Mouse (Mus musculus) CH12.LX (cell line): ENCODE results near the gene Dapk1. TPM values are rescaled to one million over a fixed set of nuclear protein-coding genes. Genes with fewer than 3 reads are reported as not detected.

Source experiments
- DNase-seq: peaks from one replicate; pipeline ENCODE4 v3.0.0-alpha.2; 2013; ENCODE audit errors: extremely low read depth
- H3K27ac ChIP-seq: 2 replicates; pipeline ENCODE4 v1.5.1; 2012; ENCODE audit warnings: low read depth, mild to moderate bottlenecking, control low read depth, moderate library complexity; ENCODE audit not compliant: insufficient read depth
- H3K27me3 ChIP-seq: replicated peaks from 2 replicates; pipeline ENCODE3; 2012; ENCODE audit warnings: inconsistent platforms
- H3K36me3 ChIP-seq, 2 experiments: replicated peaks in 1 of 2; 2 replicates each; pipeline versions ENCODE3 to v1.6.1; 2012; ENCODE audit warnings: inconsistent platforms in 1 of 2, low read length in 1 of 2, mild to moderate bottlenecking in 1 of 2, mixed read lengths in 1 of 2, moderate library complexity in 1 of 2; ENCODE audit not compliant: control insufficient read depth in 1 of 2, insufficient read depth in 1 of 2
- H3K4me1 ChIP-seq, 2 experiments: 2 replicates each; pipeline ENCODE4 v1.6.1; 2012; ENCODE audit warnings: inconsistent platforms in 1 of 2, moderate library complexity in 1 of 2; ENCODE audit not compliant: insufficient read depth in 2 of 2, control insufficient read depth in 1 of 2
- H3K4me2 ChIP-seq: 2 replicates; pipeline ENCODE4 v1.6.1; 2012; ENCODE audit warnings: low read depth, mild to moderate bottlenecking, control low read depth; ENCODE audit not compliant: poor library complexity, insufficient read depth, severe bottlenecking
- H3K4me3 ChIP-seq, 3 experiments: fragments of 150-350 bp in 1 of 3; sonication (generic) in 1 of 3; replicated peaks in 1 of 3; 2 replicates each; pipeline versions ENCODE3 to v1.5.1; 2011 to 2012; ENCODE audit warnings: low read depth in 2 of 3, low read length in 2 of 3, mild to moderate bottlenecking in 2 of 3, moderate library complexity in 2 of 3, control low read depth in 1 of 3, improper control_type of control experiment in 1 of 3, inconsistent platforms in 1 of 3, mixed read lengths in 1 of 3; ENCODE audit not compliant: poor library complexity in 1 of 3
- H3K79me2 ChIP-seq: replicated peaks from 2 replicates; pipeline ENCODE4 v1.6.1; 2012; ENCODE audit warnings: mild to moderate bottlenecking, moderate library complexity; ENCODE audit not compliant: control insufficient read depth, poor library complexity, insufficient read depth, severe bottlenecking; ENCODE audit errors: extremely low read depth
- H3K9ac ChIP-seq: 2 replicates; pipeline ENCODE4 v1.6.1; 2012; ENCODE audit warnings: low read depth, mild to moderate bottlenecking, control low read depth, moderate library complexity; ENCODE audit not compliant: insufficient read depth
- H3K9me3 ChIP-seq: replicated peaks from 2 replicates; pipeline ENCODE3; 2012; ENCODE audit warnings: low read length, inconsistent platforms, mixed read lengths
- CTCF ChIP-seq, 2 experiments: IDR thresholded peaks in 1 of 2; conservative IDR thresholded peaks in 1 of 2; 2 replicates each; pipeline ENCODE4 v1.5.1; 2011 to 2012; ENCODE audit warnings: low read depth in 2 of 2, low read length in 2 of 2, improper control_type of control experiment in 1 of 2, inconsistent platforms in 1 of 2, mild to moderate bottlenecking in 1 of 2, moderate library complexity in 1 of 2
- E2F4 ChIP-seq: IDR thresholded peaks from 2 replicates; pipeline ENCODE4 v1.6.1; 2011; ENCODE audit warnings: low read depth, low read length, improper control_type of control experiment; ENCODE audit not compliant: insufficient replicate concordance
- GABPA ChIP-seq: IDR thresholded peaks from 2 replicates; pipeline ENCODE4 v1.6.1; 2012; ENCODE audit warnings: low read depth, low read length, improper control_type of control experiment, inconsistent platforms; ENCODE audit not compliant: insufficient replicate concordance
- HCFC1 ChIP-seq: IDR thresholded peaks from 2 replicates; pipeline ENCODE4 v1.6.1; 2012; ENCODE audit warnings: low read depth, mild to moderate bottlenecking, inconsistent platforms, low read length, improper control_type of control experiment
- JUN ChIP-seq: IDR thresholded peaks from 2 replicates; pipeline ENCODE4 v1.6.1; 2011; ENCODE audit warnings: low read depth, mild to moderate bottlenecking, low read length, improper control_type of control experiment, moderate library complexity; ENCODE audit not compliant: insufficient read depth
- JUND ChIP-seq: conservative IDR thresholded peaks from 2 replicates; pipeline ENCODE4 v1.6.1; 2011; ENCODE audit warnings: low read depth, low read length, improper control_type of control experiment
- KAT2A ChIP-seq: IDR thresholded peaks from 2 replicates; pipeline ENCODE4 v1.6.1; 2012; ENCODE audit warnings: low read length, improper control_type of control experiment, inconsistent platforms; ENCODE audit not compliant: insufficient replicate concordance
- MAX ChIP-seq: IDR thresholded peaks from 2 replicates; pipeline ENCODE4 v1.6.1; 2011; ENCODE audit warnings: low read length, improper control_type of control experiment
- MAZ ChIP-seq: IDR thresholded peaks from 2 replicates; pipeline ENCODE4 v1.6.1; 2012; ENCODE audit warnings: low read depth, mild to moderate bottlenecking, inconsistent platforms, low read length, improper control_type of control experiment, moderate library complexity
- MEF2A ChIP-seq: IDR thresholded peaks from 2 replicates; pipeline ENCODE4 v1.6.1; 2014; ENCODE audit warnings: low read depth, mild to moderate bottlenecking, inconsistent platforms, low read length, improper control_type of control experiment, borderline replicate concordance
- MXI1 ChIP-seq: IDR thresholded peaks from 2 replicates; pipeline ENCODE4 v1.6.1; 2011; ENCODE audit warnings: mild to moderate bottlenecking, low read depth, low read length, improper control_type of control experiment
- POLR2A ChIP-seq: IDR thresholded peaks from 2 replicates; pipeline ENCODE4 v1.6.1; 2011; ENCODE audit warnings: low read depth, mild to moderate bottlenecking, improper control_type of control experiment, low read length
- POLR2AphosphoS2 ChIP-seq: IDR thresholded peaks from 2 replicates; pipeline ENCODE4 v1.6.1; 2011; ENCODE audit warnings: low read depth, low read length, improper control_type of control experiment
- RCOR1 ChIP-seq: conservative IDR thresholded peaks from 2 replicates; pipeline ENCODE4 v1.6.1; 2012; ENCODE audit warnings: low read depth, mild to moderate bottlenecking, inconsistent platforms, low read length, improper control_type of control experiment
- TBP ChIP-seq: conservative IDR thresholded peaks from 2 replicates; pipeline ENCODE4 v1.6.1; 2011; ENCODE audit warnings: low read depth, low read length, improper control_type of control experiment
- USF1 ChIP-seq: IDR thresholded peaks from 2 replicates; pipeline ENCODE4 v1.6.1; 2014; ENCODE audit warnings: low read depth, mild to moderate bottlenecking, inconsistent platforms, low read length, improper control_type of control experiment
- USF2 ChIP-seq: conservative IDR thresholded peaks from 2 replicates; pipeline ENCODE4 v1.6.1; 2011; ENCODE audit warnings: low read depth, low read length, improper control_type of control experiment
- ZC3H11A ChIP-seq: IDR thresholded peaks from 2 replicates; pipeline ENCODE4 v1.6.1; 2012; ENCODE audit warnings: low read depth, mild to moderate bottlenecking, inconsistent platforms, low read length, improper control_type of control experiment
- ZKSCAN1 ChIP-seq: IDR thresholded peaks from 2 replicates; pipeline ENCODE4 v1.6.1; 2012; ENCODE audit warnings: low read depth, inconsistent platforms, low read length, improper control_type of control experiment, borderline replicate concordance
- ZMIZ1 ChIP-seq: IDR thresholded peaks from 2 replicates; pipeline ENCODE4 v1.6.1; 2012; ENCODE audit warnings: low read depth, mild to moderate bottlenecking, inconsistent platforms, low read length, improper control_type of control experiment
- dilution Hi-C: fragments of 300-500 bp; cut with MboI; formaldehyde crosslinking; loops from 2 replicates; pipeline ENCODE4 v1.14.3; 2020; ENCODE audit warnings: low sequenced_read_pairs; ENCODE audit not compliant: extremely low pct_unique_long_range_greater_than_20kb, extremely low pct_ligation_motif_present
- in situ Hi-C: fragments of 300-500 bp; cut with MboI; formaldehyde crosslinking; loops from 3 replicates; pipeline ENCODE4 v1.14.3; 2019; ENCODE audit warnings: low sequenced_read_pairs, low pct_ligation_motif_present, low pct_unique_long_range_greater_than_20kb, mixed read lengths
- polyA plus RNA-seq: library from polyadenylated mRNA; unstranded; fragments of >175 nt; gene quantifications from 2 replicates; pipeline ENCODE4 v1.2.1, GENCODE M21; 2012; ENCODE audit warnings: low read depth; ENCODE audit not compliant: insufficient read length
- total RNA-seq, 2 experiments: library from RNA; depleted of rRNA; stranded (reverse); fragments of 300-350 nt in 1 of 2; fragments of >200 nt in 1 of 2; gene quantifications; 2 replicates each; pipeline ENCODE4 v1.2.3; 2012 to 2014

Dapk1 gene
- total and polyA plus RNA-seq, 3 experiments, result not detected

- peaks cover 97% of the 10 kb centered on the region for H3K9me3 ChIP-seq
- DNase-seq, result no peak
- in situ Hi-C loops, result no loop called here
- TF ChIP-seq MEF2A, result no peak
- H3K4me2 ChIP-seq, result no peak overlapping the region
- no peak overlapping the region for H3K4me3 ChIP-seq
- no peaks in the 10 kb centered on the region for H3K27me3 ChIP-seq
- H3K36me3 ChIP-seq, result no peaks in the 10 kb centered on the region
- H3K4me1 ChIP-seq, result no peaks in the 10 kb centered on the region
- no peaks in the 10 kb centered on the region for H3K79me2 ChIP-seq
- dilution Hi-C loops, result no loop called here
- no peak overlapping the region for H3K9ac ChIP-seq
- no peak overlapping the region for H3K27ac ChIP-seq
Observed at GRCm38 (mm10) chr13:60746271-60746670, 144.5 kb downstream of the Dapk1 start.

GRCm38 (mm10) chr13:60747201-60747600, 145.5 kb downstream of the Dapk1 start:
- no peak for DNase-seq
- no peaks in the 10 kb centered on the region for H3K79me2 ChIP-seq
- H3K27me3 ChIP-seq, result no peaks in the 10 kb centered on the region
- no peak overlapping the region for H3K27ac ChIP-seq
- H3K9ac ChIP-seq, result no peak overlapping the region
- no peak overlapping the region for H3K4me3 ChIP-seq
- no peaks in the 10 kb centered on the region for H3K36me3 ChIP-seq
- no peak overlapping the region for H3K4me2 ChIP-seq
- in situ Hi-C loops, result no loop called here
- dilution Hi-C loops, result no loop called here
- H3K9me3 ChIP-seq, result peaks cover 97% of the 10 kb centered on the region
- H3K4me1 ChIP-seq, result no peaks in the 10 kb centered on the region
- TF ChIP-seq RCOR1, result no peak
- TF ChIP-seq ZC3H11A, result no peak
- TF ChIP-seq MAZ, result no peak
- TF ChIP-seq POLR2AphosphoS2, result no peak
- no peak for TF ChIP-seq ZMIZ1
- no peak for TF ChIP-seq JUND
- no peak for TF ChIP-seq CTCF (conservative IDR thresholded peaks at IDR 0.05 in 1 of 2, IDR thresholded peaks at IDR 0.05 in 1 of 2; ENCODE audit: low read depth in 2 of 2, low read length in 2 of 2)
- no peak for TF ChIP-seq ZKSCAN1
- TF ChIP-seq POLR2A, result no peak
- TF ChIP-seq TBP, result no peak
- TF ChIP-seq USF1, result no peak
- TF ChIP-seq MAX, result no peak
- no peak for TF ChIP-seq KAT2A
- no peak for TF ChIP-seq MXI1
- TF ChIP-seq HCFC1, result no peak
- no peak for TF ChIP-seq JUN
- no peak for TF ChIP-seq USF2
- no peak for TF ChIP-seq GABPA
- TF ChIP-seq E2F4, result no peak
